Mouse (Mus musculus) testis, adult 2 months (tissue): ENCODE measurements at regions not wholly inside any gene's neighbourhood (a gene's known extent, or its start where the extent isn't known, plus 50 kb on each side); places are given as distances from the start of the nearest gene placed in this dataset.

Experiments used
- H3K27ac ChIP-seq: fragments of 200-500 bp; 2 replicates; pipeline ENCODE4 v1.5.1; 2012; ENCODE audit warnings: low read depth, low read length; ENCODE audit not compliant: control insufficient read depth, insufficient read depth
- H3K27me3 ChIP-seq: fragments of 200-500 bp; 2 replicates; pipeline ENCODE4 v1.6.1; 2012; ENCODE audit warnings: mild to moderate bottlenecking, low read length, moderate library complexity; ENCODE audit not compliant: control insufficient read depth, insufficient read depth
- H3K36me3 ChIP-seq: fragments of 200-500 bp; 2 replicates; pipeline ENCODE4 v1.6.1; 2012; ENCODE audit warnings: mild to moderate bottlenecking, low read length; ENCODE audit not compliant: control insufficient read depth, insufficient read depth
- H3K4me1 ChIP-seq: fragments of 200-500 bp; 2 replicates; pipeline ENCODE4 v1.6.1; 2012; ENCODE audit warnings: low read length; ENCODE audit not compliant: control insufficient read depth, insufficient read depth
- H3K4me3 ChIP-seq: fragments of 200-500 bp; 2 replicates; pipeline ENCODE4 v1.5.1; 2012; ENCODE audit warnings: low read depth, mild to moderate bottlenecking, low read length, moderate library complexity, mixed read lengths; ENCODE audit not compliant: control insufficient read depth
- CTCF ChIP-seq: fragments of 200-500 bp; IDR thresholded peaks from 2 replicates; pipeline ENCODE4 v1.5.1; 2012; ENCODE audit warnings: low read depth, mild to moderate bottlenecking, inconsistent platforms, low read length, moderate library complexity; ENCODE audit not compliant: control insufficient read depth, insufficient read depth, insufficient replicate concordance
- POLR2A ChIP-seq: fragments of 200-500 bp; IDR thresholded peaks from 2 replicates; pipeline ENCODE4 v1.6.1; 2012; ENCODE audit warnings: low read depth, mild to moderate bottlenecking, inconsistent platforms, low read length, moderate library complexity; ENCODE audit not compliant: control insufficient read depth

DNA sequence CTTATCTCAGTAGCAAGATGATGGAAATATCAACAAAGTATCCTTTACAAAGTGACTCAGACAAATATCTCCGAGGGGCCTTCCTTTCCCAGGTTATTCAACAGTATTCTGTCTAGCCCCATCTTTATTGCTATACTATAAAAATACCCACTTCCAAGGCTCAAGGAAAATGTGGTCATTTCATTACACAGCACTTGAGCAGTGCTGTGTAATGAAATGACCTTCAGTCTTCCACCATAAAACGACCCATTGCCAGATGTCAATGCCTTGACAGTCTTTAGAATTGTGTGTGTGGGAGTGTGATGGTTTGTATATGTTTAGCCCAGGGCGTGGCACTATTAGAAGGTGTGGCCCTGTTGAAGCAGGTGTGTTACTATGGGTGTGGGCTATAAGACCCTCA is 124.3 kb upstream of the Teddm2 start:
- TF ChIP-seq POLR2A = no peak
- no peak for TF ChIP-seq CTCF

DNA sequence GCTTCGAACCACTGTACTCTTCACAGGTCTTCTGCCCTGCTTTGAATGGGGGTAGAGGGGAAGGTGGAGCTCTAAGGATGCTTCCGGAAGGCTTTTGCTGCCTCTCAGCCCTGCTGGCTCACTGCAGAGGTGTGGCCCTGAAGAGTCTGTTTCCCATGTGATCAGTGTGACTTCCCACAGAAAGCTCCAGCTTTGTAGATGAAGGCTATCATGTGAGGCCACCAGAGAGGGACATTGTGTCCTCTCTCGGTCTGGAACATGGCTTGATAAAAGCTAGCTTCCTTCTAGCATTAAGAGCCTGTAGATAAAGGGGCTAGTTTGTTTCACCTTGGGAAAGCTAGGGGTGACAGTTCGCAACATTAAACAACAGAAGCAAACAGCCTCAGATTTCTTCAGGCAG is 127.3 kb upstream of the Teddm2 start:
- Histone ChIP-seq H3K27me3 (no peaks in the 10 kb centered on the region), H3K4me1 (no peaks in the 10 kb centered on the region), H3K36me3 (no peaks in the 10 kb centered on the region), H3K27ac (no peak overlapping the region), H3K4me3 (no peak overlapping the region)
- TF ChIP-seq CTCF (no peak), POLR2A (no peak)

More for the DNA sequence above, 124.3 kb upstream of the Teddm2 start:
- Histone ChIP-seq H3K36me3 (no peaks in the 10 kb centered on the region), H3K4me1 (no peaks in the 10 kb centered on the region), H3K4me3 (no peak overlapping the region), H3K27me3 (no peaks in the 10 kb centered on the region), H3K27ac (no peak overlapping the region)

DNA sequence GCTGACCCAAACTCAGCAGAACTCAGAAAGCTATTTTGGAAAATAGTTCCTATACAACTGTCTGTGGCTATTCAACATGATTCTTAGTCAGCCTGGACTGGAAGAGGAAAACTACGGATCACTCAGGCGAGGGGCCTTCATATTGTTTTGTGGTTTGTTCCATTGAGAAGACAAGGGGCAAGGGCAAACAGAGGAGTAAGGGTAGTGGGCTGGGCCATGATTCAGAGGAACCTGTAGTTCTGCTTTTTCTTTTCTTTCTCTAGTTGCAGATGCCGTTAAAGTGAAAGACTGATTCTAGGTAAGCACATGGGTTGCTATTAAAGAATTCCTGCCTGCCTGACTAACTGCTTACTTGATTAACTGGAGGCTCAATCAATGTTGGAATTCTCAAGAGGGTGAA is 129.8 kb upstream of the Teddm2 start:
- H3K36me3 ChIP-seq = no peaks in the 10 kb centered on the region
- TF ChIP-seq POLR2A (no peak), CTCF (no peak)
- no peak overlapping the region for H3K27ac ChIP-seq
- no peak overlapping the region for H3K4me3 ChIP-seq
- no peaks in the 10 kb centered on the region for H3K27me3 ChIP-seq
- H3K4me1 ChIP-seq = peaks cover 3% of the 10 kb centered on the region; the same call in 1 of the 2 replicates

DNA sequence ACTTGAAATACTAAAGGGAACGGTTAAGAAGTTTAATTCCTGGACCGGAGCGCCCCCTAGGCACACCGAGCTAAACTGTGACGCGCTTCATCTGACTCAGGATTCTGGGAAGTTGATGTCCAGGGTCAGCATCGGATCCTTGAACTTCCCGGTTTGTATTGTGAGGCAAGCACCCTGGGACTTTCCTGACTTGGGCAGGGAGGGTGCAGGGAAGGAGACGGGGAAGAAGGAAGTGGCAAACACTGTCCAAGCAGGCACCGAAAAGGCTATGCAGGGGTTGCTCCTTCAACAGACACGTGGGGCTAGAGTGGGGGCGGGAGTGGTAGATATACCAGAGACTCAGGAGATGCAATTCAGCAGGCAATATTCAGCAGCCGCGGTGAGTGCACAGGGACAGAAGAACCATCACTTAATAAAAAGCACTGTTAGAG is 132.7 kb upstream of the Teddm2 start:
- TF ChIP-seq CTCF = peak; percentile 53; the same call in 1 of the 2 replicates
- no peak for TF ChIP-seq POLR2A
- no peaks in the 10 kb centered on the region for H3K27me3 ChIP-seq
- H3K4me3 ChIP-seq = peak overlapping the region; percentile 28
- peaks cover 3% of the 10 kb centered on the region; the same call in 1 of the 2 replicates for H3K4me1 ChIP-seq
- H3K27ac ChIP-seq = peak overlapping the region; percentile 33; the same call in 1 of the 2 replicates
- H3K36me3 ChIP-seq = no peaks in the 10 kb centered on the region

DNA sequence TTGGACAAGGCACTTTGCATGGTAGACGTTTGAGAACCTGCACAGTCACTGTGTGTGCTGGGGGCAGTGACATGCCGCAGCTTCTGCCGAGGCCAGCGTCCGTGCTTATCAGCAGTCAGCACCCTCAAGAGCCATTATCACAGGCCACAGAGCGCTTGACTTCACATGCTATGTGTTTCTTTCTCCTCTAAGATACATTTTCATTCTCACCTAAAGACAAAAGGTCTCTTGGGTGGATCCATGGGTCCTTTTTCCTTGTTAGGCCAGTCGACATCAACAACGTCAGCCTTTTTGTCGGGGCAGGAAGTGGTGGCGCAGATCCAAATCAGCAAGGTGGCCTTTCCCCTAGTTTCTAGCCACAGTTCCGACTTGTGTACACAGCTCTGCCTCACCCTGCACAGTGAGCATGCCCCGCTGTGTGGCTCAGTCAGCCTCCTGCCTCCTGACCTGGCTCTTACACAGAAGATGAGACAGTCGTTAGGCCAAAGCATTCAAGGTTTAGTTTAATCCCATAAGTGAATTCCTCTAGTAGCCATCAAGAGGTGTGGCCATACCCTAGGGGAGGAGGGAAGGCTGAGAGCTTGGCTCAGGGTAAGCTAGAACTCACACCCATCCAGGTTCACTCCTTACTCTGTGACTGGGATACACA is 134.1 kb upstream of the Teddm2 start:
- H3K36me3 ChIP-seq = no peaks in the 10 kb centered on the region
- TF ChIP-seq CTCF = no peak
- TF ChIP-seq POLR2A = no peak
- H3K27ac ChIP-seq = no peak overlapping the region
- H3K4me3 ChIP-seq = no peak overlapping the region
- H3K4me1 ChIP-seq = peaks cover 3% of the 10 kb centered on the region; the same call in 1 of the 2 replicates
- no peaks in the 10 kb centered on the region for H3K27me3 ChIP-seq

DNA sequence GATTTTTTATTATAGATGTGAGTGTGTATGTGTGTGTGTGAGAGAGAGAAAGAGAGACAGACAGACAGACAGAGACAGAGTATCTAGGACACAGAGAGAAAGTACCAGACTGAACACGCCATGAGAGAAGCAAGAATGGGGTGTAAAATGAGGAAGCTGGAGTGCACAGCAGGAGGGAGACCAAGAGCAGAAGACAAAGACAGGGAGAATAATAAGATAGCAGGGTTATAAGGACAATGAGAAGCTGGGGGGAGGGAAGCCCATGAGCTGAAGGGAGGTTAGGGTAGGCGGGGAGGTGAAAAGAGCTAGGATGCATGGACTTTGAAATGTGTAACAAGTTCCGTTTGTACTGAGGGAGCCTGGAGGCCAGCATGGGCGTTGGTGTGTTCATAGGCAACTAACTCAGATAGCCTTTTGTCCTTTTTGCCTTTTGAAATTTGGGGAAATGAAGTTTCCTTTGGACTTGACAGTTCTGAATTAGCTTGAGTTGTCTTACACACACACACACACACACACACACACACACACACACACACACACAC is 136.8 kb upstream of the Teddm2 start:
- H3K4me1 ChIP-seq = peaks cover 3% of the 10 kb centered on the region; the same call in 1 of the 2 replicates
- H3K4me3 ChIP-seq = no peak overlapping the region
- TF ChIP-seq CTCF (no peak), POLR2A (no peak)
- H3K36me3 ChIP-seq = no peaks in the 10 kb centered on the region
- H3K27ac ChIP-seq = no peak overlapping the region
- no peaks in the 10 kb centered on the region for H3K27me3 ChIP-seq

DNA sequence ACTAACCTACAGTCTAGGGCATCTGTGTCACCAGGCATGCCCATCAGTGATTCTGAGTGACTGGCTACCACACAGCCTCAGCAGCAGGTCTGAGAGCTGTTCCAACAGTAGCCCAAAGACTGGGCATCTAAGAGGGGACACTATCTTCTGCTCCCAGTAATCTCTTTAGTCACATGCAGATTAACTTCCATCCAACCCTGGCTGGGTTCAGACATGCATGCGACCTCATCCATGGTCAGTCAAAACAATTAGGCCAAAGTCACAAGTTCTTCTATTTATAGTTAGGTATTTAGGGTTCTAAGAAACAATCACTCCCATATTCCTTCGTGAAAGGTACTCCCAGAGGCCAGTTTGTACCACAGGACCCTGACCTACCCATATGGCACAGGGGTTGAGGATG is 138.2 kb upstream of the Teddm2 start:
- Histone ChIP-seq H3K4me1 (no peaks in the 10 kb centered on the region; the same call in 1 of the 2 replicates), H3K27ac (no peak overlapping the region), H3K36me3 (no peaks in the 10 kb centered on the region), H3K27me3 (no peaks in the 10 kb centered on the region), H3K4me3 (no peak overlapping the region)
- TF ChIP-seq CTCF (no peak), POLR2A (no peak)
